Mouse (Mus musculus) monocyte, adult 2 months (primary cell): Measurements from ENCODE around the gene Sema3g.

ENCODE experiments used
- DNase-seq, 2 experiments: peaks; one replicate each; pipeline ENCODE4 v3.0.0; 2022; ENCODE audit warnings: low spot score in 2 of 2, low read depth in 1 of 2

Sema3g gene

DNA sequence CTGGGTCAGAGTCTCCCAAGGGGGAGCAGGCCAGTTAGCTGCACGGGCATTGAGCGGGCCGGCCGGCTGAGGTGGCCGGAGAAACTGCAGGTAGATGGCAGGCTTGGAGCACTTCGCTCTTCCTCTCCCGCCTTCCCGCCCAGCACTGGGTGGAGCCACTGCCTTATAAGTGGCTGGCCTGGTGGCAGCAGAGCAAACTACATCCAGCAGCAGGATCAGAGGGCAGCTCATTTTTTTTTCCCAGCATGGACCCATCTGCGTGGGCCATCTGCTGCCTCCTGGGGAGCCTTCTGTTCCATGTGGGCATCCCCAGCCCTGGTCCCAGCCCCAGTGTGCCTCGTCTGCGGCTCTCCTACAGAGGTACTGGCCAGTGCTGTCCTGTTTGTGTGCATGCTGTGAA, at the start of gene Sema3g:
Gene Sema3g (plus strand): TSS at position 195 of the 400 bp plus-strand sequence.
- no peak for DNase-seq

DNA sequence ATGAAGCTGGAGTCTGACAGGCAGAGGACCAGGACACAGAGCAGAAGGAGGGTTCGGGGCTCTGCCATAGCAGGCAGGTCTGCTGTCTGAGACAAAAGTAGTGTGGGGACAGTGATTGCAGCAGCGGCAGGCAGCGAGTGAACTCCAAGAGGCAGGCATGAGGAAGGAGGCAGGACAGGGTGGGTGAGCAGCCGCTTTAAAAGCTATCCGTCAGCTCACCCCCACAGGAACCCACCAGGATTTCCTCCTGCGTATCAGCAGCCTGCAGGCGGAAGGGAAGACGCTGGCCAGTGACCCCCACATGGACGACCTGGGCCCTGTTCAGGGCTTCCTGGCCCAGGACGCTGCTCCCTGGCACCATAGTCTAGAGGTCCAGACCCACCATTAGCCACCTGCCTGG, 49.2 kb upstream of the Sema3g start, which contains the start of gene Stab1:
Gene Stab1 (minus strand): TSS at position 217 of the 400 bp plus-strand sequence.
- DNase-seq = no peak

GRCm38 (mm10) chr14:31169508-31169907, 48.2 kb upstream of the Sema3g start:
- DNase-seq = no peak

- DNase-seq = no peak
Measured at GRCm38 (mm10) chr14:31170963-31171362, 46.7 kb upstream of the Sema3g start.

- no peak for DNase-seq
Measured at GRCm38 (mm10) chr14:31171386-31171785, 46.3 kb upstream of the Sema3g start.

GRCm38 (mm10) chr14:31171821-31172220, 45.8 kb upstream of the Sema3g start:
- DNase-seq = no peak

- no peak for DNase-seq
Measured at GRCm38 (mm10) chr14:31172781-31173455, 44.7 kb upstream of the Sema3g start.

- no peak for DNase-seq
Measured at GRCm38 (mm10) chr14:31173537-31173936, 44.1 kb upstream of the Sema3g start.

DNA sequence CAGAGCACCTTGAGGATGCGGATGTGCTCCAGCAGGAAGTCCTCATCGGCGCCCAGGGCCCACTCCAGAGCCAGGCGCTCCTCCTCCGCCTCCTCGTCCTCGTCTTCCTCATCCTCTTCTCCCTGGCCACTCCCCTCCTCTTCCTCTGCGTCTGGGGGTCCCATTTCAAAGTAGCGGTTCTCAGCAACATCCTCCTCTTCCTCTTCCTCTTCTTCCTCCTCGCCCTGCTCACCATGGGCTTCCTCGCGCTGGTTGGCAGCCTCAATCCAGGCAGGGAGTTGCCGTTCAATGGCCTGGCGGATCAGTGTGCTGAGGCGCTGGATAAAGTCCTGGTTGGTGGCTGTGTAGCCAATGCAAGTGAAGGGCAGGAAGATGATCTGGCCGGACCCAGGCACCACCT, 40.4 kb upstream of the Sema3g start:
- DNase-seq = no peak

DNA sequence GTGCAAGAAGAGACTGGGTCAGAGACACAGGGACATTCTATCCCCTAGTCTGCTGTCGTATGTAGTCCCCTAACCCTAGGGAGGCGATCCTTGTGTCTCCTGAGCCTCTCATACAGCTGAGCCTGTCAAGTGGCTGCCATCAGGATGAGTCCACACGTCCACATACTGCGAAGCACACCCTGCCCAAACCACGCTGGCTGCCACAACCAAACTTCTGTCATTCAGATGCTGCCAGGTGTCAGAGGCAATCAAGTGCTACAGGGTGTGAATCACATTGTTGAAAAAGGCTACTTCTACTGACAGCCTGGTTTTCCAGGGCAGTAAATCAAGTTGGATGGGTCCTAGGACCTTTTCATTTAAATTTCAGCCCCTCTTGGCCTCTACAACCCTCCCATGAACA, 39.9 kb upstream of the Sema3g start:
- DNase-seq = no peak

DNA sequence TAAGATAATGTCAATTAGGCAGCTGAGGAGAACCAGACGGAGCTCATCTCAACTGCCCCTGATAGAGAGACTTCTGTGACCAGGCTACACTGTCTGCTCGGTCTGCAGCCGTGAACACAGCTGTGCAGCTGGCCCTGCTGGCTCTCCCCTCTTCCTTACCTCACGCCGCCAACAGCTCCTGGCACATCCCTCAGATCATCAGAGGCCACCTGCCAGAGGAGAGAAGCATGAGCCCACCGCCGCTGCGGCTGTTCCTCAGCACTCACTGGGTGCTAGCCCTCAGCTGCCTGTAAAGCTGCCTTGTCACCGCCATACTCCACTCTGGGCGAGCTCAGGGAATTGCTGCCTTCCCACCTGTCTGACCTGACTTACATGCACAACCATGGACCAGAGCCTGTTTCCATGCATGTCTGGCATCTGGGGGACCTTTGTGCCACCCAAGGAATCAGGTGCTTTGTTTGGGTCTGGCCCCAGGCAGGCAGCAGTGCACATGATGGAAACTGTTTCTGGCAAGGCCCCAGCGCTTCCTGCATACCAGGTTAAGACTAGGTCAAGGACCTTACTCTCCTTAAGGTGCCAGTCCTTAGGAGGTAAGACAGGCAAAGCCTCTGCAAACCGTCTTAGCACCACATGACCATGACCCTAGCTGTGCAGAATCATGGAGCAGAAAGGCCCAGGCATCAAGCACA, 37.8 kb upstream of the Sema3g start:
- no peak for DNase-seq

GRCm38 (mm10) chr14:31181512-31181911, 36.1 kb upstream of the Sema3g start:
- no peak for DNase-seq

DNA sequence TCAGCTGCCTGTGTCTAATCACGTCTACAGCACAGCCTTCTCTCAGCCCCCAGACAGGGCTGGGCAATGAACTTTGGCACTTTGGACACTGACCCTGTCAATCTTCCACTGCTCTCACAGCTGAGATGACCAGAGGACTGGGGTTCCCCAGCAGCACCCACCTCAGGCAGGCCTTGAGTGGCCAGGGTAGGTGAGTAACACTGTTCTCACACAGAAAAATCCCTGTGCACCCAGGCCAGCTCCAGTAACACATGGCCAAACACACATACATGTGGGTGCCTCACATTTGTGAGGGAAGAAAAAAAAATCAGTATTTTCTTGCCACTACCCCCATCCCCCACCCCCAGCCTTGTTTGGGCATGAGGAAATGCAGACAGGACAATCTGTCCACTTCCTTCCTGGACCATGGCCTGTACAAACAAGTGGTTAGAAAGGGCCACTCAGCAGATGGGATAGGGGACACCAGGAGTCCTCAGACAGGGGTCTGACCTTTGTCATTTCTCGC, 34.8 kb upstream of the Sema3g start:
- no peak for DNase-seq

DNA sequence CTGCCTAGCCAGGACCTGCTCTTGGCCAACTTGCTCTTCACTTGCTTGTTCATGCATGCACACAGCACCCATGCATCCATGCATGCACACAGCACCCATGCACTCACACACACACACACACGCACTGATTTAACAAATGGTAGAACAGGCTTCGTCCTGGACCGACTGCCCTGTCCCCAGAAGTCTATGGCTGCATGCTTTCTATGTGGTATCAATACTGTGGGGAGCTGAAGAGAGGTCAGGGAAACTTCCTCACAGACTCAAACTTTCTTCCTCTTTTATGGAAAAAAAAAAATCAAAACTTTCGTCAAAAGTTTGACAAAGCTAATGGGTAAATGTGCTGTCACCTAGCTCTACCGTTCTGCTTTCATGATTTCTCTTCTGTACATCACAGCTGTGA, 34.1 kb upstream of the Sema3g start:
- no peak for DNase-seq

- no peak for DNase-seq
Measured at GRCm38 (mm10) chr14:31184195-31184594, 33.5 kb upstream of the Sema3g start.

DNA sequence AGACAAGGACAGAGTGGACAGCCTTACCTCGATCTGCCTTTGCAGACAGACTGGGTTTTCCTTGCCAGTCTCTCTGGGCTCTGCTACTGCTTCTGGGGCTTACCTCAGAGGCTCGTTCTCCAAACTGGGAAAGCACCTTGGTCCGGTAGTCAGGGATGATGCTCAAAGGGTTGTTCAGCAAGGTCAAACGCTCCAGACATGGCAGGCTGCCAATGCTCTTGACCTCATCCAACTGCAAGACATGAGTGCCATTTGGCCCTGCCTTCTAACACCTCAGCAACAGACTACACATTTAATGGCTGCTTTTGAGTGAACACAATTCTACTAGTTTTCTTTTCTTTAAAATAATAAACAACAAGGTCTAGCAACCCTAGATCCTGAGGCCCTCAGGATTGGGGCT, 31.0 kb upstream of the Sema3g start:
- no peak for DNase-seq

- no peak for DNase-seq
Measured at GRCm38 (mm10) chr14:31188771-31189181, 28.9 kb upstream of the Sema3g start.

- no peak for DNase-seq
Measured at GRCm38 (mm10) chr14:31189348-31189747, 28.3 kb upstream of the Sema3g start.

- DNase-seq = no peak
Measured at GRCm38 (mm10) chr14:31191936-31192335, 25.7 kb upstream of the Sema3g start.

DNA sequence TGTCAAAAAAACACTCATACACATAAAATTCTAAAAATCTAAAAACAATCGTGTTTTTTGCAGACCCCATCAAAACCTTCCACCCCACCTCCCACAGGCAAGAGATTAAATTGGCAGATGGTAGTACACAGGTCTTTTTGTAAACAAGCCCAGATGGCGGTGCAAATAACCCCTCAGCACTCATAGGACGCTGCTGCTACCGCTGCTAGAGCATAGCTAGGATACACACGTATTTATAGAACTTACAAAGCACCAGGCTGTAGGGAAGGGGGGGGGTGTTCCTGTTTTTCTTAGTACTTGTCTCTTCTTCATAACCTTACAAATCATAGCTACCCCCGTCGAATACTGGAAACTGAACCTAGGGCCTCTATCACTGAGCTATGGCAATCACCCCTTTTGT, 23.9 kb upstream of the Sema3g start:
- no peak for DNase-seq

DNA sequence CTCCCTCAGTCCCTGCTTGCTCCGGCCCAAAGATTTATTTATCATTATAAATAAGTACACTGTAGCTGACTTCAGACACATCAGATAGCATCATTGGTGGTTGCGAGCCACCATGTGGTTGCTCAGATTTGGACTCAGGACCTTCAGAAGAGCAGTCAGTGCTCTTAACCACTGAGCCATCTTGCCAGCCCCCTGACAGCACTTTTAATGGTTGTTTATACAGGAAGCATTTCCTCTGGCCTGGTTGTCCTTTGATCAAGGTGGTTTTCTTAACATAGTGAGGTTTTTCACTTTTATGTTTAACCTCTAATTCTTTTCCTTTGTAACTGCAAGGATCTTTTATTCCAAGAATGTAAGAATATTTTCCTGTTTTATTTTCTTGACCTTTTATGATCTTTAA, 23.2 kb upstream of the Sema3g start:
- DNase-seq = no peak

GRCm38 (mm10) chr14:31194891-31195513, 22.7 kb upstream of the Sema3g start:
- DNase-seq = no peak
